Mouse (Mus musculus) small intestine, adult 2 months (tissue): ENCODE data around the gene Gapdhs. TPM values are rescaled to one million over a fixed set of nuclear protein-coding genes. Genes with fewer than 3 reads are reported as not detected.

Experiments
- H3K27ac ChIP-seq: fragments of 200-500 bp; 2 replicates; pipeline ENCODE4 v1.5.1; 2012; ENCODE audit warnings: low read depth, low read length, control low read depth, inconsistent platforms; ENCODE audit not compliant: insufficient read depth
- H3K27me3 ChIP-seq: fragments of 200-500 bp; 2 replicates; pipeline ENCODE4 v1.6.1; 2012; ENCODE audit warnings: mild to moderate bottlenecking, moderate library complexity, low read length, inconsistent platforms; ENCODE audit not compliant: control insufficient read depth, insufficient read depth
- H3K36me3 ChIP-seq: fragments of 200-500 bp; 2 replicates; pipeline ENCODE4 v1.6.1; 2012; ENCODE audit warnings: mild to moderate bottlenecking, low read length, control low read depth, inconsistent platforms; ENCODE audit not compliant: control insufficient read depth, insufficient read depth
- H3K4me1 ChIP-seq: fragments of 200-500 bp; 2 replicates; pipeline ENCODE4 v1.6.1; 2012; ENCODE audit warnings: low read length, inconsistent platforms, mixed read lengths; ENCODE audit not compliant: control insufficient read depth, insufficient read depth, insufficient read length
- H3K4me3 ChIP-seq: fragments of 200-500 bp; 2 replicates; pipeline ENCODE4 v1.5.1; 2012; ENCODE audit warnings: low read depth, mild to moderate bottlenecking, control low read depth, inconsistent platforms, low read length, moderate library complexity
- CTCF ChIP-seq: fragments of 200-500 bp; IDR thresholded peaks from 2 replicates; pipeline ENCODE4 v1.5.1; 2012; ENCODE audit warnings: low read depth, mild to moderate bottlenecking, control low read depth, inconsistent platforms, low read length, moderate library complexity, mixed read lengths; ENCODE audit not compliant: insufficient replicate concordance, insufficient read length; ENCODE audit errors: extremely low read depth
- POLR2A ChIP-seq: fragments of 200-500 bp; IDR thresholded peaks from 2 replicates; pipeline ENCODE4 v1.6.1; 2012; ENCODE audit warnings: low read depth, mild to moderate bottlenecking, control low read depth, inconsistent platforms, low read length, moderate library complexity
- WGBS: fragments of 180-500 bp; shearing (Covaris S2); methylation state at CpG from one replicate; pipeline ENCODE4 v1.1.7; 2018; 5-methylcytosine and 5-hydroxymethylcytosine counted together
- polyA plus RNA-seq: library from polyadenylated mRNA; depleted of rRNA; stranded (reverse); fragments of >200 nt; gene quantifications from 2 replicates; pipeline ENCODE4 v1.2.3, GENCODE M21; 2012; rRNA removed

Gapdhs gene
- polyA plus RNA-seq, 1 experiment, result not detected

DNA sequence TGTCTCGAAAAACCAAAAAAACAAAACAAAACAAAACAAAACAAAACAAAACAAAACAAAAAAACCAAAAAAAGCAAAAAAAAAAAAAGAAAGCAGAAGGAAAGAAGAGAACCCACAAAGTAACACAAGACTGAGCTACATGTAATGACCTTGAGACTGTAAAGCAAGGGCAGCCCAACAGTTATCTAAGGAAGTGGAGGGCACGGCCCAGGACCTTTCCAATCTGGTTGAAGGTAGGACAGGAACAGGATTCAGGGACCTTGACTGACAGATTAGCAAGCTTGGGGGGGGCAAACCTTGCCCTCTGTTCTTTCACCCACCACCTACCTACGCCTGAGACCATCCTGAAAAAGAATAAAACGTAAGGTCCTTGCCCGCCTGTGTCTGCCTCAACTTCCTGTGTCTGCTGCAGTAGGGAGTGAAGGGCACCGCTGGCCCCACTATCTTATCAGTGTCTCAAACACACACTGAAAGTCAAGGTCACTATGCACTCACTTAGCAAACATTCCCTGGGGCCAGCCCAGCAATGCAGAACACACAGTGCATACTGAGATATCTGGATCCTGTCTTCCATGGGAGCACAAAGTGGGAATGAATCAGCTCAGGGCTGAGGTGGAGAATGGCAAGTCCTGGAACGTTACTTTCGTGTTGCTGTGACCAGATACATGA, 37.1 kb downstream of the Gapdhs start:
- TF ChIP-seq CTCF, result no peak
- no peak for TF ChIP-seq POLR2A
- 25% methylated on average over 8 of the region's 8 CpGs for WGBS

DNA sequence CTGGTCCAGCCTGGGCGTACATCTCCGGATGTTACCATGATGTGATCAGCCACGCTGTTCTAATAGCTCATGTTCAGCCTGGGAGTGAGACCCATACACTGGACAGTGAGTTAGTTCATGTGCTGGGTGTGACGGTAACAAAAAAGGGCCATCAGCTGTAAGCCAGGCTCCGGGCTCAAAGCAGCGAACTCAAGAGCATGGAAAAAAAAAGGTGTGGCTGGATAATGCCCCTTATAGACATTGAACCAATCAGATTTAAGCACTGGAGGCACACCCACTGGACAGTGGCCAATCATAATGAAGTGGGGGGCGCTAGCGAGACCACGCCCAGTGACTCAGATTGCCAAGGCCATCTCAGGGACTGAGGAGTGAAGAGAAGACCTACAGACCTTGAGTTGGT, 44.9 kb downstream of the Gapdhs start, which contains the start of gene 2200002J24Rik:
2200002J24Rik (plus strand) TSS at position 338 of the 400 bp plus-strand sequence.
- Histone ChIP-seq H3K27me3 (no peaks in the 10 kb centered on the region), H3K4me1 (peaks cover 16% of the 10 kb centered on the region), H3K4me3 (no peak within 1 kb of the TSS), H3K36me3 (no peaks in the 10 kb centered on the region), H3K27ac (peak within 1 kb of the TSS; percentile 45)
- TF ChIP-seq POLR2A (no peak), CTCF (no peak)
- 25% methylated on average over 9 of the region's 9 CpGs for WGBS

More for the DNA sequence above, 37.1 kb downstream of the Gapdhs start:
- Histone ChIP-seq H3K36me3 (no peaks in the 10 kb centered on the region), H3K27me3 (no peaks in the 10 kb centered on the region), H3K4me1 (peaks cover 24% of the 10 kb centered on the region; the same call in 1 of the 2 replicates), H3K27ac (peak overlapping the region; percentile 93), H3K4me3 (peak overlapping the region; percentile 20; the same call in 1 of the 2 replicates)

DNA sequence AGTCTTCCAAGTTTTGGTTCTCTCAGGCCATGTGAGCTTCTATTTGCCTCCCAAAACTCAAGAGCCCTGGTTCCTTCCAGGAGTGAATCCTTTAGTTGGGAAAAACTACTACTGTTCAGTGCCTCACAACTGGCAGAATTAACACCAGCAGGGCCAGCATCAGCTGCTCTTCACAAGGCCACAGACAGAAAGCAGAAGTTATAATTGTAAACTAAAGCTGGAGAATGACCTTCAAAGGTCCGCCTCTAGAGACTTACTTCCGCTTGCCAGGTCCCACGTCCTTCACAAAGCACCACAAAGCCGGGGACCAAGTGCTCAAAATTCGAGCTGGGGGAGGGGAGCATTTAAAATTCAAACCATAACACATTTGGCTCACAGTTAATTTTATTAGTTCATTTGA, 45.4 kb downstream of the Gapdhs start:
- Histone ChIP-seq H3K4me3 (no peak overlapping the region), H3K4me1 (peaks cover 16% of the 10 kb centered on the region), H3K27me3 (no peaks in the 10 kb centered on the region), H3K36me3 (no peaks in the 10 kb centered on the region), H3K27ac (peak overlapping the region; percentile 45)
- 20% methylated on average over 5 of the region's 5 CpGs for WGBS
- TF ChIP-seq CTCF (no peak), POLR2A (no peak)

GRCm38 (mm10) chr7:30688325-30688724, 55.2 kb downstream of the Gapdhs start:
- TF ChIP-seq CTCF (no peak), POLR2A (no peak)
- H3K27ac ChIP-seq, result no peak overlapping the region
- 64% methylated on average over 6 of the region's 6 CpGs for WGBS

GRCm38 (mm10) chr7:30683425-30683824, 60.1 kb downstream of the Gapdhs start:
- TF ChIP-seq CTCF (no peak), POLR2A (no peak)
- Histone ChIP-seq H3K27ac (no peak overlapping the region), H3K27me3 (no peaks in the 10 kb centered on the region), H3K36me3 (no peaks in the 10 kb centered on the region), H3K4me1 (peaks cover 4% of the 10 kb centered on the region; the same call in 1 of the 2 replicates), H3K4me3 (no peak overlapping the region)
- 84% methylated on average over 2 of the region's 2 CpGs for WGBS

More at GRCm38 (mm10) chr7:30688325-30688724, 55.2 kb downstream of the Gapdhs start:
- no peak overlapping the region for H3K4me3 ChIP-seq
- peaks cover 5% of the 10 kb centered on the region; the same call in 1 of the 2 replicates for H3K4me1 ChIP-seq
- H3K36me3 ChIP-seq, result no peaks in the 10 kb centered on the region
- no peaks in the 10 kb centered on the region for H3K27me3 ChIP-seq

DNA sequence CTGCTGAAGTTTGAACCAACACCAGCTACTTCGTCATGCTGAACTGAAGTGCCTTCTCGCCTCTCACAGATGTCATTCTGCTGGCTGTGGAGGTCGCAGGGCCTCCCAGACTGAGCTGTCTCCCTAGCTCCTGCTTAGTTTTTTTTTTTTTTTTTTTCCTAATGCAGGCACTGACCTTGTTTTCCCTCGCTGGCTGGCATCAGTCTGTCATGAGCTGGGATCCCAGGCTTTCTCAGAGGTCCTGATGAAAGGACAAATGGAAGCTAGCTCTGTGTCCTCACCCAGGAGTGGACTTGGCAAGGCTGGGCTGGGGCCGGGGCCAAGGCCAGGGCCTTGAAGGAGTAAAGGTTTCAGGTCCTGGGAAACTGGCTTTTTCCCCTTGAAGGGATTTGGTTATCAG, 61.6 kb downstream of the Gapdhs start:
- Histone ChIP-seq H3K36me3 (no peaks in the 10 kb centered on the region), H3K27ac (no peak overlapping the region), H3K4me3 (no peak overlapping the region), H3K27me3 (no peaks in the 10 kb centered on the region), H3K4me1 (no peaks in the 10 kb centered on the region)
- 67% methylated on average over 5 of the region's 5 CpGs for WGBS
- no peak for TF ChIP-seq POLR2A
- no peak for TF ChIP-seq CTCF

Other genes with a start within 250 kb of the Gapdhs start
- 8.7 and 12.0 TPM in 2 replicates for gene Arhgap33, start 208.6 kb downstream of the Gapdhs start, polyA plus RNA-seq
- 47.7 and 52.8 TPM in 2 replicates for gene Hspb6, start 191.5 kb downstream of the Gapdhs start, polyA plus RNA-seq
- gene Proser3, start 191.4 kb downstream of the Gapdhs start, polyA plus RNA-seq, result 3.9 and 5.4 TPM in 2 replicates
- 23.7 and 37.9 TPM in 2 replicates for gene Lin37, start 183.8 kb downstream of the Gapdhs start, polyA plus RNA-seq
- gene U2af1l4, start 180.4 kb downstream of the Gapdhs start, polyA plus RNA-seq, result 26.6 and 46.5 TPM in 2 replicates
- 1.2 and 1.6 TPM in 2 replicates for gene Gm49396, start 180.3 kb downstream of the Gapdhs start, polyA plus RNA-seq
- gene Psenen, start 180.1 kb downstream of the Gapdhs start, polyA plus RNA-seq, result 69.3 and 131 TPM in 2 replicates
- gene Igflr1, start 178.3 kb downstream of the Gapdhs start, polyA plus RNA-seq, result 7.3 and 11.4 TPM in 2 replicates
- gene Kmt2b, start 155.0 kb downstream of the Gapdhs start, polyA plus RNA-seq, result 21.4 and 38.1 TPM in 2 replicates
- 0.52 and 1.6 TPM in 2 replicates for gene Zbtb32, start 144.8 kb downstream of the Gapdhs start, polyA plus RNA-seq
- 7.6 and 8.2 TPM in 2 replicates for gene Upk1a, start 130.8 kb downstream of the Gapdhs start, polyA plus RNA-seq
- gene Cox6b1, start 117.5 kb downstream of the Gapdhs start, polyA plus RNA-seq, result 459 and 585 TPM in 2 replicates
- 0.11 TPM in 1 of 2 replicates, not detected in the other for gene Etv2, start 107.8 kb downstream of the Gapdhs start, polyA plus RNA-seq
- gene Rbm42, start 93.4 kb downstream of the Gapdhs start, polyA plus RNA-seq, result 51.5 and 94.9 TPM in 2 replicates
- 6.0 and 6.4 TPM in 2 replicates for gene Haus5, start 78.7 kb downstream of the Gapdhs start, polyA plus RNA-seq
- gene Pmis2, start 72.1 kb downstream of the Gapdhs start, polyA plus RNA-seq, result not detected in 2 replicates
- gene 2200002J24Rik, start 44.8 kb downstream of the Gapdhs start, polyA plus RNA-seq, result 1.1 and 6.1 TPM in 2 replicates
- gene Atp4a, start 31.5 kb downstream of the Gapdhs start, polyA plus RNA-seq, result 0.37 and 1.2 TPM in 2 replicates
- gene Tmem147, start 14.1 kb downstream of the Gapdhs start, polyA plus RNA-seq, result 181 and 200 TPM in 2 replicates
- 0.23 and 0.27 TPM in 2 replicates for gene Sbsn, start 7.8 kb upstream of the Gapdhs start, polyA plus RNA-seq
- 1.2 and 2.7 TPM in 2 replicates for gene Dmkn, start 20.1 kb upstream of the Gapdhs start, polyA plus RNA-seq
- not detected in 2 replicates for gene Krtdap, start 44.2 kb upstream of the Gapdhs start, polyA plus RNA-seq
- 9.1 and 9.5 TPM in 2 replicates for gene Ffar2, start 80.1 kb upstream of the Gapdhs start, polyA plus RNA-seq
- gene Ffar3, start 112.5 kb upstream of the Gapdhs start, polyA plus RNA-seq, result 0.90 and 3.5 TPM in 2 replicates
- 0.66 and 2.2 TPM in 2 replicates for gene Ffar1, start 117.9 kb upstream of the Gapdhs start, polyA plus RNA-seq
- gene Cd22, start 136.7 kb upstream of the Gapdhs start, polyA plus RNA-seq, result 4.5 and 9.2 TPM in 2 replicates
- 0.48 and 0.52 TPM in 2 replicates for gene Mag, start 171.2 kb upstream of the Gapdhs start, polyA plus RNA-seq
- gene Hamp2, start 181.0 kb upstream of the Gapdhs start, polyA plus RNA-seq, result 0.76 and 58.9 TPM in 2 replicates
- 0.65 TPM in 1 of 2 replicates, not detected in the other for gene Hamp, start 200.4 kb upstream of the Gapdhs start, polyA plus RNA-seq
- gene Usf2, start 213.1 kb upstream of the Gapdhs start, polyA plus RNA-seq, result 78.9 and 162 TPM in 2 replicates
- gene Lsr, start 229.8 kb upstream of the Gapdhs start, polyA plus RNA-seq, result 267 and 816 TPM in 2 replicates
- gene Fam187b, start 230.1 kb upstream of the Gapdhs start, polyA plus RNA-seq, result 4.4 and 9.8 TPM in 2 replicates